Mouse (Mus musculus) left cerebral cortex, adult 11 months (tissue): ENCODE results near the gene Slco3a1.

Source experiments
- DNase-seq: peaks from one replicate; pipeline ENCODE4 v3.0.0; 2022; ENCODE audit warnings: low spot score

Gene Slco3a1

DNA sequence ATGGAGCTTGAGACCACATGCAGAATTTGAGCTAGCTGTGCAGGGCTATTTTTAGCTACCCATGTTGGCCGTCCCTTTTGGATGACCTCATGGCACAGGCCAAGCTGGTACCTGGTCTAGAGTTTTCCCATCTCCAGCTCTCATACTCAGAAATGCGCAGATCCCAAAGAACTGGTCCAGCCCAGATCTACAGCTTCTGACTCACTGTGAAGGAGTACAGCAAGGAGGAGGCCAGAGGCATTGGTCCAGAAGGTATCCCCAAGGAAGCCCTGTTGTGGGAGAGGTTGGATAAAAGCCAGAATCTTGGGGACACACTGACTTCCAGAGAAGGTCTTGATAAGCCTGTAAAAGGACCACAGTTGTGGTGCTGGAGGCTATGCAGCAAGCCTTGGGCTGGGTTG lies 172.7 kb downstream of the Slco3a1 start:
- DNase-seq = no peak

DNA sequence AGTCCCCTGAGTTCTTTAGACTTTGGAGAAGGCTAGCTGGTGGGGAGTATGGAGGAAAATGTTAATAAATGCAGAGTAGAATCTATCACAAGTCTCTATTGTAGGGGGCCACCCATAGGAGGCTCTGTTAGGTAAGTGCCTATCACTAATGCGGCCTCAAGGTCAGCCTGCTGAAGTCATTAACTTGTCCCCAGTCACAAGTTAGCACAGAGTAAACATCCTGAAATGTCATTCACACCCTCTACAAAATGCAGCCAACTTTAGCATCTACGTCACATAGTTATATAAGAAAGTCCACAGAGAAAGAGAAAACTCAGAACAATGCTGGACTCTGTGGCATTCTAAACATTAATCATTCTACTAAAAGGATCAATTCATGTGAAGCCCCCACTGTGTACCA lies 173.5 kb downstream of the Slco3a1 start:
- no peak for DNase-seq

DNA sequence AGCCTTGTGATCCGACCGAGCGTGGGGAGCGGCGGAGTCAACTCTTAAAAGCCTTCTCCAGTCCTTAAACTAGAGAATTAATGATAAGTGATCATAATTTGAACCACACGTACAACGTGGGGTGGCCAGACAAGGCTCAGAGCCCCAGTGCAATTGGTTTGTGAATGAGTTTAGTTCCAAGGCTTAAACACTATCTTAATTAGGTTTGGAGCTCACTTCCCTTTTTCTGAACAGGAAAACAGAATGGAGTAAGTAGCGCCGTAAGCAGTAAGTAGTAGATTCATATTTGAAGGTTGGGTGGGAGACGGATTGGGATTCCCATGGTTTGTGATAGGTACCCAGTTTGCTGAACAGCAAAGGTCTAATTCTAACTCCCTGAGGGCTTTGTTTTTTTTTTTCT lies 176.7 kb downstream of the Slco3a1 start:
- no peak for DNase-seq

DNA sequence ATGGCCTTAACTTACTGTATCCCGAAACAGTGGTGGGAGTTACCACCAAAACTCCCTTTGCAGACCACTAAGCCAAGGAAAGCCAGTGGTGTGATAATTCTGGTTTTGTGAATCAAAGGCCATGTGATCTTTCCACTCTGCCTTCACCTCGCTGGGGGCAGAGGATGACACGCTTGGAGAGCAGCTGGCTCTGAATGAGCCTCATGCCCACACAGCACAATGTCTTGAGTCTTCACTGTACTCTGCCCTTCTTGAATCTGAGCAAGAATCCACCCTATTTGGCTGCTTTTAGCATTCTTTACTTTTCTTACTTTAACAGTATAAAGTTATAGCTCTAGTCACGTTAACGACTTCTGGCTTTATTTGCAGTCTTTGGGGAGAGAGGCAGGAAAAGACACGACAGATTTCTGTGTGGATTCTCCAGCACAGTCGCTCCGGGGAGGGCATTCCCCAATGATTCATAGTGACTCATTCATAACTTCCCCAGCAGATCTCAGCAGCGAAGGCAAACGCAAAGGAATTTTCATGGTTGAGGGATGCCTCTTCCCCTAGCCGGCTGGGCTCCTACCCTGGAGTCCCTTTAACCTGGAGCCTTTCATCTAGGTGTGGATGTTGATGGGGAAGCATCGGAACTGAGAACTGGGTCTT lies 178.1 kb downstream of the Slco3a1 start:
- DNase-seq = no peak

DNA sequence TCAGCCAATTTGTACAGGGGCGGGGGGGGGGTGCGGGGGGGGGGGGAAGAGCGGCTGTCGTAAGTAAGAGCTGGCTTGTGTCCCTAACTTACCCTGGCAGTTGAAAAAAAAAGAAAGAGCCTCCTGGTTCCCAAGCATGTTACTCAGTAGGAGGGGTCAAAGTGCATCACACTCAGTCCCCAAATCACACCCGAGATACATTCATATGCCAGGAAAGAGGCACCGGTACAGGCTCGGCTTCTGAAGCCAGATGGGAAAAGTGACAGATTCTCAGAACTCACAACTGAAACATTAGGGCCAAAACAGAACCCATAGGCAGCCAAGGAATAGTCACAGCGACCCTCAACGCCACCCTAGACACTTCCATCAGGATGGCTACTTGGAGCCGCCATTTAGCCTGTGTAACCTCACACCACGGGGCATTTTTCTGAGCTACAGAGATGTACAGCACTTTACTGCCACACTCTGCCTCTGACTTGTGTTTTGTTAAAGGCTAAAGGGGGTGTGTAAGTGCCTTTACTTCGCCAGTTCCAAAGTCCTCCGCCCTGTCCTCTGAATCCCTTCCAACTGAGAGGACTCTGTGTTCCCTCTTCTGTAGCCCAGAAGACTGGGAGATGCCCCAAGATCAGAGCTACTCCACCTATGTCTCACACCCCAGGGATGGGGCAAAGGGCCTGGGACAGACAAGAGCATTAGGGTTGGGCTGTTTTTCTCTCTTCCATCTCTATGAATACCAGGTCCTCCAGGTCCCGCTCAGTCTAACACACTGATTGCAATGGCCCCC lies 179.2 kb downstream of the Slco3a1 start:
- DNase-seq = no peak

DNA sequence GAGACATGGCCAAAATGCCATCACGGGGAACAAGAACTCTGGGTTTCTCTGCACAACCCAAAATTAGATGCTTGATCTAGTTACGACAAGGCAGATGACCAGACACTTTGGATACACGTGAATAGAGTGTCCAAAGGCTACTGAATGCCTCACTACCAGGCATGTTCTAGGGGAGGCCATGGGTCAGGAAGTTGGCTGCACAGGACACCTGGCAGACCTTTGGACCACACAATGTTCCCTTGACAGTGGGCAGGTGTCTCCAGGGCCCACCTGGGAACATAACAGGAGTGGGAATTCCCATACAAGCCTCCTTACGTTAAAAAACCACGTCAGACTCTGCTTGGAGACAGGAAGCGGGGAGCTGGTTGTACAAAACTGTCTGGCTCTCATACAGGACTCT lies 181.5 kb downstream of the Slco3a1 start:
- no peak for DNase-seq

DNA sequence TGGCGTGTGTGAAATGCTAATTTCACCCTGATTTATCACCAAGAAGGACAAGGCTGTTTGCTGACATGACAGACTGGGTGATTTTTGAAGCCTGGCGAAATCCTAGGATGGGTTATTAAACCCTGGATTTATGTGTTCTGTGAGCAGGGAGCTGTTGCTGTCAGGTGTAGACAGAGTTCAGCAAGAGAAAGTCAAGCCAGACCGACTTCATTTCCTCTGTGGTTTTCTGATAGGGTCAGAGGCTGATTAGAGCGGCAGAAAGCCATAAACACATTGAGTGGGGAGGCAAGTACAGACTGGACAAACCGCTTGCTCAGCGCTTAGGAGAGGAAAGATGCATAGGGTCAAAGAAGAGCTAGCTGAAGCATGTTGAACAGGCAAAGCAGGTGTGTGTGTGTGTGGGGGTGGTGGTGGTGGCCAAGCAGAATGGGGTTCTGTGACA lies 182.4 kb downstream of the Slco3a1 start:
- no peak for DNase-seq

DNA sequence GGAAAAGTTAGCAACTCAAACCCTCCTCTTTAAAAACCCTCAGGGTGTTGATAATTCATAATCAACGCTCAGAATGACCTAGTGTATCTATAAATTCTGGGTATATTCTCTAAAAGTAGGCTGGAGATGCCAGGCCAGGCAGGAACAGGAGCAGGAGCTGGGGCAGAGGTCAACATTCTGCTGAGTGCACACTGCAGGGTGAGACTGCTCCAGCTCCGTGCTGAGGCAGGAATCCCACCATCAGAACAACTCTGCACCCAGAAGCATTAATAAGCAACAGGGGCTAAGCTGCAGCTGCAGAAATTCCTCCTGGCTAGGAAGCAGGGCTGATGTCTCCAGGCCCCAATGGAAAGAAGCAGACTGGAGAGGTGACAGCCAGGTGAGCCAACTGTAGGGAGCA lies 182.9 kb downstream of the Slco3a1 start:
- DNase-seq = no peak

DNA sequence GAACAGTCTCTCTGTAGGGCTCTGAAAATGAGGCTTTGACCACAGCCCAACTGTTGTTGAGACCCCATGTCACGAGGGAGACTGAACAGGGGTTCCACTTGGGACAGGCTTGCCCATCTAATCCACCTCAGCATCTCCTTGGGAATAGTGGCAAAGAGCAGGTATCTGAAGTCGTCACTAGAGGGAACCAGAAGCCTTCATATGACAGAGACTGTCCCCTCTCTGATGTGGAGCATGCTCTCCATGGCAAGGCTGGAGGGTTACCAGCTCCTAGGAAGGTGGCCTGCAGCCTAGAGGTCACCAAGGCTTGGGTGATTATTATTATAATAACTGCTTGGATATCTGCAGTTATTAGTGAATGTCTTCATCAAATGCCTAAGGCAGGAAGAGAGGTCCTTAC lies 183.4 kb downstream of the Slco3a1 start:
- no peak for DNase-seq

DNA sequence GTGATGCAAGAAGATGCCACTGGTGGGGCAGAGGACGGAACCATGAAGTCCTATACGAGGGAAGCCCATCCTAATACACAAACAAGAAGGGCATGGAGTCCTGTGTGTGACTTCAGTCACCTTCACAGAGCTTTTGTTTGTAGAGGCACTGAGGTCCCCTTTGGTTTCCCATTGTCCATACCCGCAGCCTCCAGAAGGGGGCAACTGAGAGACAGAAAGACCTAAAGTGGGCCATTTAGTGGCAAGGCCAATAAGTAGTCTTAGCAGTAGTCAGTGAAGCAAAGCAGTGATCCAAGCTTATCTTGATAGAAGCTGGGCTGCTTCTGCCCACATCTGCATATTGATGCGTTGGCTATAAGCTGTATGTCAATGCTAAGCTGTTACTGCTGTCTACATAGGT lies 184.9 kb downstream of the Slco3a1 start:
- DNase-seq = no peak

DNA sequence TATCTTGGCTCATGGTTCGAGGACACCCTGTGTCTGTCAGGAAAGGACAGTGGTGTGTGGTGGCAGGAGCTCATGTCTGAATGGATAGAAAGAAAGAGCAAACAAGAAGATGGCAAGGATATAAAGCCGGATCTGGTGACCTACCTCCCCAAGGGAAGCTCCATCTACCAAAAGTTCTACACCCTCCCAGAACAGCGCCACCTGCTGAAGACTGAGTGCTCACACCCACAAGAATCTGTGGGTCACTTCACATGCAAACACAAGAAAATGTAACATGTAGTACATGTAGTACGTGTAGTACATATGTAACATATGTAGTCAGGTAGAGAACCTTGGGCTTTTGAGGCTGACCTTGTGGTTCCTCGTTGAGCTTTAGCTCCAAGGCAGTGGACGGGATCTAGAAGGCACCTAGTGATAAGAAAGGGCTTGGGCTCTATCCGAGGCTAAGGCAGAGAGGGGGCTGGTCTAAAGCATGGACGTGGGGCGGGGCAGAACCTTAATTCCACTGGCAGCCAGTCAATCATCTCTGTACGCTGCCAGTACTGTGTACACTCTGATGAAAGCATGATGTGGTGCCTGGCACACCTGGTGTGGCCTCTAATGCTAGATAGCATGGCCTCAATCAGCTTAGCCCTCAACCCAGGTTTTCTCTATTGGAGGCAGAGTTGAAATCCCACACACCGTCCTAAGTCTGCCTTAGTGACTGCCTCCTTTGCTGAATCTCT lies 186.2 kb downstream of the Slco3a1 start:
- DNase-seq = no peak

DNA sequence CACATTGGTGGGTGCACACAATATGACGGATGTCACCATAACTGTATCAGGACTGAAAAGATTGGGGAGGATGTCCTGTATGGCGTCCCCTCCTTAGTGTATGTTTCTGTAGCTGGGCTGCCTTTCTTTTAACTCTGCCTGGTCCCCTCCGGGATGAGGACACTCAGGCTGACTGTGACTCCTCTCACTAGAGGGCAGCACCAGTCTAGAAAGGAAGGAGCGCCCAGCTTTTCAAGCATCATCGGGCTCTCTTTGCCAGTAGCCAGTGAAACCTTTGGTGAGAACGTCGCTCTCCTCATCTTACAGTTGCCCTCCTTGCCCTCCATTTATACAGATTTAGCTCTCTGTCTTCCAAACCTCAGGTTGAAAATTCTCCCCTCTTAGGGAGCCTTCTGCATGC lies 187.2 kb downstream of the Slco3a1 start:
- DNase-seq = no peak

DNA sequence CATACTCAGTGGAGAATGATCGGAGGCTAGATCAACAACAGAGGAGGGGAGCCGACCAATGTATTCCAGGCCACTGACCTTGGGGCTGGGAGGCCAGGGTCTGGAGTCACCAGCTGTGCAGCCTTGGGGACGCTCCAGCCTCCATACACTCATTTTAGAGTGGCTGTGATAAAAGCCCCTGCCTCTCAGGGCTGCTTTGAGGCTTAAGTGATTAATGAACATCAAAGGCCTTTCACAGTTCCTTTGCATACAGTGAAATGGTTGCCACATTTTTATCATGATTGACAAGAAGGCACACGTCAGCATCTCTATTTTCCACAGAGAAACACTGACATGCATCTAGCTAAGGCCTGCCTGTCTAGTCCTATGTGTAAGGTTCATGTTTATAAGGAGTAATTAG lies 189.0 kb downstream of the Slco3a1 start:
- DNase-seq = no peak

DNA sequence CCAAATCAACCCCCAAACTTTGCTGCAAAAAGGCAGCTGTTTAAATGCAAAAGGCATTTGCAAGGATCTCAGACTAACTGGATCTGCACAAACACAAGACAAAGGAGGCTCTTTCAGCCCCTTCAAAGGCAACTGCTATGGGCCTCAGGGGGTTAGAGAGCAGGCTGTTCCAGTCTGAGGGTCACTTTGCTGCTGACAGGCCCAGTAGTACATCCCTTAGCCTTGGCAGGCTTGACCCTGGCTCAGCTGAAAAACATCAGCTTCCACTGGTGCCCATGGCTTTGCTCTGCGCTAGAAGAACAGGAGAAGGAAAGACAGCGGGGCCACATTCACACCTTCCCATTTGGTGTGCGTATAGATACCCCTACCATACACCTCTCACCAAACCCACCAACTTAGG lies 189.6 kb downstream of the Slco3a1 start:
- no peak for DNase-seq

DNA sequence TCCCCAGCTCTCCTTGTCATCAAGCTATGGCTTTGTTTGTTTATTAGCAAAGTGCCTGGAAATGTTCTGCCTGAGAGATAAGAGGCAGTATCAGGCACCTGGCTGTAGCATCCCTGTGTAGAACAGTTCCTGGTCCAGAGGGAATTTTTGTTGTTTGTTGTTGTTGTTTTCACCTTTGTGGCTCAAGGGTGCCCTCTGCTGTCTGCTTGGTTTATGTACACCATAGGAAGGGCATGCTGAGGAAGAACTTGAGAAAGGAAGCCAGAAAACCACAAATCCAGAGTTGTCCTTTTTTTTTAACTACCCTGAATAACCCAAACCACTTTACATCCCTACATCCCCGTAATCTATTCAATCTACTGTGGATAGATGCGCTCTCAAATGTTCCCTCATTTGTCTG lies 191.1 kb downstream of the Slco3a1 start:
- DNase-seq = no peak

DNA sequence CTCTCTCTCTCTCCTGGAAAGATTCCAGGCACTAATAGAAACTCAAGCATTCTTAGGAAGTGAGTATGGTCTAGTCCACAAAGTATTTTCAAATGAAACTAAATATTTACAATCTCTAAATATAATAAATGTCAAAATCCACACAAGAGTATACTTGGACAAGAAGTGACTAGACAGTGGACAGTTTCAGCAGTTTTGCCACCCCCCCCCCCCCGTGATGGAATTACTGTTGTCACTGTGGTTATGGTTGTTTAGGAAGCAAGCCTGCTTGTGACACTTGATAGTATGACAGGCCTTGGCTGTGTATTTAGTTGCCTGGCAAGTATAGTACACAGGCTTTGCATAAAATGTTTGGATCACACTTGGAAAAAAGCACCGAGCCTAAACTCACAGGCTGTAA lies 192.9 kb downstream of the Slco3a1 start:
- no peak for DNase-seq

DNA sequence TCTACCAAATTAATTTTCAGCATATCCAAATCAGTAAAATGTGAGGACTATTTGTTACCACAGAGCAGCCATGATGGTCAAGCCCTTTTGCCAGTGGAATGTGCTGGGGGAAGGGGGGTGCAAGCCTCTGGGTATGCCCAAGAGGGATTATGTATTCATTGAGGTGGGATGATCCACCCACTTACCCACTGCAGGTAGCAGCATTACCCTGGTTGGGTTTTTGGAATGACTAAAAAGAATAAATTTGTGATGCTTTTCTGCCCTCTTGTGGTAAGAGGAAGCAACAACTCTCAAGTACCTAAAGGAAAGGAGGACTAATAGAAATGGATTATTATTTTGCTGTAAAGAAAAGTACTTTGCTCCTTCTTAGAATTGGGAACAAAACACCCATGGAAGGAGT lies 197.6 kb downstream of the Slco3a1 start:
- no peak for DNase-seq

DNA sequence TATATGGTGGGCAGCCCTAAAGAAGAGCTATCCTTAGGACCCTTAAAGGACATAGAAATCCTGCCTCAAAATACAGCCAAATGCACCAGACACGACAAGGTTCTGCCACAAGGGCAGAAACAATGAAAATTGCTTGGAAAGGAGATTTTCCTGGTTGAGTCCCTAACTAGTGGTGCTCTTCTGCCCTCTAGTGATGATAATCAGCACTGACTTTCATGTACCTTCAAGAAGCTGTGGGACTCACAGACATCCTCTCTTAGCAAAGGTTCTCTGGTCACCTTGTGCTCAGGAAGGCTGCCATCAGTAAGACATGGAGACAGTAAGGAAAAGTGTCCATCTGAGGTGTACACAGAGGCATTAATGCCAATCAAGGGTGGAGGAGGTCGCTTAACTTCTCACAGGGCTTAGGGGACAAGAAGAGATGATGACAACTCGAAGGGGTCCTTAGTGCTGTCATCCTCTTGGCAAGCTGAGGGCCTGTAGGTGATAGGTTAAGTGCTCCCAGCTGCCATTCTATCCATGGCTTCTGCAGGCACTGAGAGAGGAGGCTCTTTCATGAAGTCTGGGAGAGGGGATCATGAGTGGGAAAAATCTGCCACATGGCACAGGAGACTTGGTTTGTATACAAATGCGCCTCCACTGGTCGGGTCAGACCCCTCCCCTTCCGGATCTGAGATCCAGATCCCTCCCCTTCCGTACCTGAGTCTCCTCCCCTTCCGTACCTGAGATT lies 199.9 kb downstream of the Slco3a1 start:
- peak; percentile 63 for DNase-seq

DNA sequence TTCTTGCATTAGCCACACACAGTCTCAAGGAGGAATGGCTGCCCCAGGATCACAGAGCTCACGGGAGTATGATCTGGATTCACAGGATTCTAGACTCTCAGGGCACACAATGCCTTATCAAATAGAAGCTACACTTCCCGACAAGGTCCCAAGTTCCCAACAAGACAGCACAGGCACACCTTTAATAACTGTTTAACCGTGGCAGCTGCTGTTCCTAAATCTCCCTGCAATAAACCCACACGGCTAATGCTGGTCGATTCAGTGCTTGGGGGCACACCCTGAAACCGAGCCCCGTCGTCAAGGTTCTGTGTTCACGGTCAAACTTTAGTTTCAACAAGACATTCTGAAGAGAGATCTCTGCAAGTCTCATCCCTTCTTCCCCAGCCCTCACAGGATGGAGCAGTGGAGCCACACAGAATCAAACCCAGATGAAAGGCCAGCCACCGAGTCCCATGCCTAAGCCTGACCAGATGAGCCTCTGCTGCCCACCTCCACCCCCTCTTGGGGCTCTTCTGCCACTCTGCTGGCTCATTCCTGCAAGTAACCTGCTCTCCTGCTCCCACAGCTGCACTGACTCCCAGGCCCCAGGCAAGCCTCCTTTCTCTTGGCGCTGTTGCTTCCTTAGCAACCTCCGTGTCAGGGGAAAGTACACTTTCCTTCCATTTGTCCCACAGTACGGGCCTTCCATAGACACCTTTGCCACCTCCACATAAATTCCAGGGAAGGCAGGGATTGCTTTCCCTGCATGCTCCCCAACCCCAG lies 200.7 kb downstream of the Slco3a1 start:
- no peak for DNase-seq

DNA sequence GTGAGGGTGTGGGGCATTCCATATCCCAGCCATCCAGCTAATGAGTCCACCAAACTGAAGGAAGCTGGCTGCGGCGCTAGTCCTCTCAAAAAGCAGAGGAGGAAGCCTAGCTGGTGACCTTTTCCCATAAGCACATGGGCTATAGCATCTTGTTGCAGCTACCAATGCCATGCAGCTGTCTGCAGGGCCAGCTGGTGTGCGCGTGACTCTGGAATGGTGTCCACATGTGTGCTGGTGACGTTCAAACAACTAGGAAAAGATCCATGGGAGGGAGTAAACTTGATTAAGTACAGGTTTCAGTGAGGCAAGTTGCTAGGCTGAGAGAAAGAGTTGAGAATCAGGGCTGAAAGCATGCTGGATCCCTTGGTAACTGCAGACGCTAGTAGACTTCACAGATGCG lies 201.3 kb downstream of the Slco3a1 start:
- no peak for DNase-seq

DNA sequence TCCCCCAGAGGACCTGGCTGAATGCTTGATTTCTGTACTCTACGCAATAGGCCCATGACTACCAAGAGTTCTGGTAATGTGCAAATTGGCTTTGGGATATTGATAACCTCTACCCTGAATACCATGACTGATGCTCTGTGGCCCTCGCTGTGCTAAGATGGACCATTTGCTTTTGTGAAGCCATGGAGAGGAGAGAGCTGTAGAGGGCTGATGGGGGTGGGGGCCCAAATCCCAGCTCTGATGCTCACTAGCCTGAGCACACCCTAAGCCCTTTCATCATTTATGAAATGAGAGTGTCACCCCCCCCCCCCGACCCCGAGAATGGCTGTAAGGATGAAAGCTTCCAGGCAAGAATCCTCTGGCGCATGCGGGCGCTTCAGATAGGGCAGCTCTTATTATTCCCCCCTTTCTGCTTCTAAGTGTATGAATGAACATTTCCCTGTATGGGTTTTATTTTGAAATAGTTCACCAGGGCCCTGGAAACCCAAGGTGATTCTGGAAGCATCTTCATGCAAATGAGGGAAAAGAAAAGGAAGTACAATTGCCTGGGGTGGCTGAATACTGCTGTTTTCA lies 206.2 kb downstream of the Slco3a1 start:
- no peak for DNase-seq
